Mouse (Mus musculus): ENCODE measurements around the gene Alox5.
"Not testable (repeated sequence)": the region's sequence is repeated elsewhere in the genome, so short reads cannot be mapped to it uniquely, and the experiment has no call there.

Gene Alox5

GRCm38 (mm10) chr6:116460544-116461283, at the start of gene Alox5:
Gene Alox5, minus strand, starts transcription at chr6:116461178.
- no peak for DNase-seq (ENCODE audit: low read depth)

- DNase-seq (ENCODE audit: low read depth), result not testable (repeated sequence)
Measured at GRCm38 (mm10) chr6:116506302-116507003, 45.5 kb upstream of the Alox5 start, which contains the start of gene Olfr212. Gene Olfr212, plus strand, starts transcription at chr6:116506516.

DNA sequence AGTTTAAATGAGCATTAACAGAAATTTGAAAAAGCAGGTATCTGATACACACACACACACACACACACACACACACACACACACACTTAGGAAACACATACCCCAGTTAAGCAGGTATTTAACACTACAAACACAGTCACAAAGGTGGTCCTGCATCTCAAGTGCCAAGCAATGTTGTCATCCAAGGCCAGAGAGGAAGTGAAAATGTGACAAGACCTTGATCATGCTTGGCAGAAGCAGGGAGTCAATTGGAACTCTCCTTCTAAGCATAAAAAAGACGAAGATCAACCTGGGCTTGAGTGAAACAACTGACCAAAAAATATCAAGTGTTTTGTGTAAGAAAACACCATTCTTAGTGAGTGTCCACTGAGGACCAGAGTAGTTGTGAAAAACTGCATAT, 35.0 kb upstream of the Alox5 start:
- DNase-seq (ENCODE audit: low read depth), result no peak

DNA sequence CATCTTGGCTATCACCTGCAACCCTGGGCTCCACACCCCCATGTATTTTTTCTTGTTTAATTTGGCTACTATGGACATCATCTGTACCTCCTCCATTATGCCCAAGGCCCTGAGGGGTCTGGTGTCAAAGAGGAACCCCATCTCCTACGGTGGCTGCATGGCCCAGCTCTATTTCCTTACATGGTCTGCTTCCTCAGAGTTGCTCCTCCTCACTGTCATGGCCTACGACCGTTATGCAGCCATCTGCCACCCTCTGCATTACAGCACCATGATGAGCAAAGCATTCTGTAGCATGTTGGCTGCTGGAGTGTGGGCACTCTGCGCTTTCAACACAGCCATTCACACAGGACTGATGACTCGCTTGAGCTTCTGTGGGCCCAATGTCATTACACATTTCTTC, 32.8 kb upstream of the Alox5 start:
- no peak for DNase-seq (ENCODE audit: low read depth)

GRCm38 (mm10) chr6:116488791-116489190, 27.8 kb upstream of the Alox5 start, which contains the start of gene Olfr211:
Gene Olfr211, plus strand, starts transcription at chr6:116489091.
- no peak for DNase-seq (ENCODE audit: low read depth)

DNA sequence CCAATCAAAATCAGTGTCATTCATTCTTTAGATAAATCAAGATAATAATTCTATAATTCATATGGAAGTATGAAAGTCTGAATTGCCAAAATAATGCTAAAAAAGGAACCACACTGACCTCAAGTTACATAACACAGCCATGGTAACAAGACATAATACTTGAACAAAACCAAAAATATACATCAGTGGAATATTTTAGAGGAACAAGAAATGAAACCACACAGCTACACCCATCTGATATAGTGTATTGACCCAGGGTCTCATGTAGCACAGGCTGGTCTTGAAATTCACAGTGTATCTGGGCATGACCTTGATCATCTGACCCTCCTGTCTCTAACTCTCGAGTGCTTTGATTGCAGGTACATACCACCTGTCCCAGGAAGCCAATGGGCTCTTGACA, 25.9 kb upstream of the Alox5 start:
- no peak for DNase-seq (ENCODE audit: low read depth)

DNA sequence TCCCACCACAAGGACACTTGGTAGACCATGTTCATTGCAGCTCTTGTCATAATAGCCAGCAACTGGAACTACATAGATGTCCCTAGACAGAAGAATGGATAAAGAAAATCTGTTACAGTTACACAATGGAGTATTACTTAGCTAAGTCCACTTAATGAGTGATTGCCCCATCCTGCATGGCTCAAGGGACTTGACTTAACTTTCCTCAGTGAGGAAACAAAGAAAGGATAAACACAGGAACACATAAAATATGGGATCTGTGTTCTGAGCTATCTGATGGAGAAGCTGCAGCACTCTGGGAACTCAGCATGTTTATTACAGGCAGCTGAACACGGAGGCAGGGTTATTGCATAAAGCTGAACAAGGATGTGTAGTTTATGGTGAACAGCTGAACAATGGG, 24.1 kb upstream of the Alox5 start:
- no peak for DNase-seq (ENCODE audit: low read depth)

DNA sequence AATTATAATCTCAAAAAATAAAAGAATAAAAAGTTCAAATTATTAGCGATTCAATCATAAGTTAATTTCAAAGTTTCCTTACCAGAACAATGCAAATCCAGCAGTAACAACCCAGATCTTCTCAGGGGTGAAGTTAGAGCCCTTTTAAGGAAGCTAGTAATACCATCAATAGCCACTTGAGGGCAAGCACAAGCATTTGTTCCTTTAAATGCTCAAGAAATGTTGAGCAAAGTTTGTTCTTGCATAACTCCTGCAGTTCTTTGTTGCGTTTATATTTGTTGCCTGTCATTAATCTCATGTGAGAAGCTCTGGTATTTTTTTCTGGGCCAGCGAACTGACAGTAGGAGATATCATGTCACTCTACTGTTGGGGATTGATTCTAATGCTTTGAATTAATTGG, 7.1 kb upstream of the Alox5 start:
- DNase-seq (ENCODE audit: low read depth), result no peak

DNA sequence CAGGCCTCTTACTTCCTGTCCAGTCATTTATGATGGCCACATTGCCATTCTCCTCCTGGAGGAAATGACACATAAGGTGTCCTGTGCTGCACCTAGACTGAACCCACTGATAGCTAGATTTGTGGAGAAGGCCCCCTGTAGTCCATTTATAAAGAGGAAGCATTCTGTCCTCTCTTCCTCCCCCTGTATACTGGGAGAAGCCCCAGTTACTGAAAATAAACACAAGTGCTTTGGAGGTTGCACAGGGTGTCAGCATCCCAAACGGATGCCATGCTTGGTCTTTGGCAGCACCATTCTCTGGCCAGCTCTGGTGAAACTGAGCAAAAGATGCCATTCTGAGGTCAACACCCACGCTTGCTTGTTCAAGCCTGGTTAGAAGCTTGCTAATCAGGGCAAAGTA, 1.7 kb downstream of the Alox5 start:
- no peak for DNase-seq (ENCODE audit: low read depth)

DNA sequence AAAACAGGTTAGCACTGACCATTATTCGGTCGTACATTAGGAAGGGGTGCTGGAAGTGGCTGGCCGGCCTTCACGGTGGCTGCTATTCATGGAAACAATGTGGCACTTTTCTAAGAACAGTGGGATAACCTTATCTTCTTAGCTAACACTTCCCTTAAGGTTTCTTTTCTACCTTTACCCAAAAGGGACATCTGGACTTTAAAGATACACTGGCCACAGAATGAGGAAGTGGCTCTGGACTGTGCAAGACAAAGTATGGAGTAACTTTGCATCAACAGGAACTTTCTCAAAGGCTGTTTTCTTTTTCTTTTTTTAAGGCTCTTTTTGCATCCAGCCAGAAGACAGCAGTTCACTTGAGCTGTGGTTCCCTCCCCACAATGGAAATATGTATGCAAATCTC, 2.2 kb downstream of the Alox5 start:
- no peak for DNase-seq (ENCODE audit: low read depth)

- DNase-seq (ENCODE audit: low read depth), result no peak
Measured at GRCm38 (mm10) chr6:116456482-116456881, 4.5 kb downstream of the Alox5 start.

- DNase-seq (ENCODE audit: low read depth), result peak; percentile 42
Measured at GRCm38 (mm10) chr6:116455781-116456180, 5.2 kb downstream of the Alox5 start.

DNA sequence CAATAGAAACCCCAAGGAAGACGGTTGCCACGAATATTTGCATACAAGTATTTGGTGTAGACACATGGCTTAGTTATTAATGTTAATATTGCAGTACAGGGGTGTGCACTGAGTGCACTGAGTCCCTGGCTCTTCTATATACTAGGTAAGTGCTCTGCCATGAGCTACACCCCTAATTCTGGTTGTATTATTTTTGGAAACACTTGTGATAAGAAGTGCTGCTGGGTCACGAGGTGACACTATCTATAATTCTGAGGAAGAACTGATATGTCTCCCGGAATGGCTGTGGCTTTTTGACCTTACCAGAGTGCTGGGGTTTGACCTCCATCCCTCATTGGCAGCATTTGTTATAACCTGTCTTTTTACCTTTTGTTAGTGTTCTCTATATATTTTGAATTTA, 20.1 kb downstream of the Alox5 start:
- DNase-seq (ENCODE audit: low read depth), result no peak

- DNase-seq (ENCODE audit: low read depth), result no peak
Measured at GRCm38 (mm10) chr6:116440447-116440846, 20.5 kb downstream of the Alox5 start.

DNA sequence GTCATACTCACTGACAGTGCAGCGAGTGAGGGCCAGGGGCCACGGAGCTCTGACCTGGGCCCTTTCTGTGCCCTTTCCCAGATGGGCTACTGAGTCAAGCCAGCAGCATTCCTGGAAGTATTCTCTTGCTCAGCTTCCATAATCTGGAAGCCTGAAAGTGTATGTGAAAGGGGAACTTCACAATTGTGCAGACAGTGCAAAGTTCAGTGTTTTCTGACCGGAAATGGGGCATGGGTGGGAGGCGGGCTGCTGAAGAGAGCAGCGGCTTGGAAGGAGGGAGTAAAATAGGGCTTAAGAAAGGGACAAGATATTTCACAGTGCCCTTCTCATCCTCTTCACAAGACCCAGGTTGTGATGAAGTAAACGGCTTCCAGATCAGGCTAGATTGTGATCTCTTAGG, 21.4 kb downstream of the Alox5 start:
- DNase-seq (ENCODE audit: low read depth), result no peak

GRCm38 (mm10) chr6:116438864-116439263, 22.1 kb downstream of the Alox5 start:
- no peak for DNase-seq (ENCODE audit: low read depth)

GRCm38 (mm10) chr6:116428282-116428681, 32.7 kb downstream of the Alox5 start:
- DNase-seq (ENCODE audit: low read depth), result peak; percentile 33

- DNase-seq (ENCODE audit: low read depth), result no peak
Measured at GRCm38 (mm10) chr6:116427552-116427951, 33.4 kb downstream of the Alox5 start.

- DNase-seq (ENCODE audit: low read depth), result no peak
Measured at GRCm38 (mm10) chr6:116423664-116424063, 37.3 kb downstream of the Alox5 start.

GRCm38 (mm10) chr6:116422991-116423390, 38.0 kb downstream of the Alox5 start:
- DNase-seq (ENCODE audit: low read depth), result no peak

DNA sequence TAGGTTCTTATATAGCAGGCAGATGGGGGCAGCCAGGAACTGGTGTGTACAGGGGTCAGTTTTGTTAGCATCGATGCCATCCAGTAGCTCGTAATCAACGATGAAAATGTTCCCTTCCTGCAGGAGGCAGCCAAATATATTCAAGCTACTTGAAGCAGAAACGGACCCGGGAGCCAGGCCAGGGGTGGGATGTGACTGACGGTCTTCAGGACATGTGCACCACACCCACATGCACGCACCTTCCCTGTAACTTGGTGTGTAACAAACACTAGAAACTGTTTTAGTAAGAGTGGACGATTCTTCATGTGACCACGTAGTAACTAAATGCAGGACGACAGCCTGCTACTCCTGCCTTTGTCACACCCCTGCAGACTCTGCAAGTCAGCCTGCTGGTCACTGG, 40.7 kb downstream of the Alox5 start:
- DNase-seq (ENCODE audit: low read depth), result no peak

GRCm38 (mm10) chr6:116419699-116420098, 41.3 kb downstream of the Alox5 start:
- DNase-seq (ENCODE audit: low read depth), result no peak

GRCm38 (mm10) chr6:116418487-116418886, 42.5 kb downstream of the Alox5 start:
- DNase-seq (ENCODE audit: low read depth), result no peak
